20 mouse cellular contexts compared by ENCODE assay signal in the genomic region with DNA sequence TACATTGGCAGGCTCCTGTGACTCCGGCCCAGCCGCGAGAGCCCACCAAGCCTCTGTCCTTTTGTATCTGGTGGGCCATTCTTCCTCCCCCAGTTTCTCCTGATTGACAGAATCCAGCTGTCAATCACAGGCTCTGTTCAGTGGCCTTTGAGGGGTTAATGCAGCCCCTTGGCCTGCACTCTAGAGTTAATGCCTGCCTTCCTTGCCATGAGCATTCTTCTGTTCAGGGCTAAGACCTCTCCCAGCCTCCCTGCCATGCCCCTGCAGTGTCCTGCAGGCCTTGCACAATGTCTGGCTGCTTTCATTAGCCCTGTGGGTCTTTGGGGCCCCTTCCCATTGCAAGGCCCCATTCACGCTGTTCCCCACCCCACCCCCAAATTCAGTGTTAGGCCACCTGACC.
"Had no signal": no experiment of that assay in that cellular context is flagged by ENCODE, and none has a peak within 500 bp of the region (broad histone marks: within the 10 kb centered on the region; RNA-seq: fewer than 3 reads in every experiment).

No protein-coding gene starts in this region.

- DNase-seq: liver, postnatal 0 days; lung, adult 2 months; lung, postnatal 14 days; lung, postnatal 36 days; midbrain, embryonic 14.5 days; retina, postnatal 1 day; right cerebral cortex, adult 18-20 months; right cerebral cortex, postnatal 25 days; right cerebral cortex, postnatal 4 days; spleen, adult 18-20 months; thymus, adult 18-20 months; thymus, postnatal 14 days; thymus, postnatal 36 days had no signal

- H3K4me1 ChIP-seq: liver, embryonic 15.5 days; lung, embryonic 15.5 days; megakaryocyte, embryonic 14.5 days; neural tube, embryonic 12.5 days had no signal

- H3K36me3 ChIP-seq: liver, embryonic 15.5 days; lung, embryonic 15.5 days; neural tube, embryonic 12.5 days had no signal

- H3K27ac ChIP-seq: liver, embryonic 15.5 days; lung, embryonic 15.5 days; macrophage; neural tube, embryonic 12.5 days had no signal

- H3K27me3 ChIP-seq: liver, embryonic 15.5 days; lung, embryonic 15.5 days; neural tube, embryonic 12.5 days had no signal

- ATAC-seq: liver, postnatal 0 days; lung, postnatal 0 days; midbrain, embryonic 16.5 days had no signal

- H3K4me2 ChIP-seq: liver, embryonic 15.5 days; lung, embryonic 15.5 days; neural tube, embryonic 12.5 days had no signal

- H3K4me3 ChIP-seq: liver, embryonic 15.5 days; lung, embryonic 15.5 days; megakaryocyte, embryonic 14.5 days; neural tube, embryonic 12.5 days had no signal

- H3K9me3 ChIP-seq: liver, embryonic 15.5 days; lung, embryonic 15.5 days; neural tube, embryonic 12.5 days had no signal

- H3K9ac ChIP-seq: liver, embryonic 15.5 days; liver, postnatal 0 days; lung, embryonic 15.5 days; neural tube, embryonic 12.5 days had no signal
